Mouse (Mus musculus): ENCODE measurements around the gene Tcap. TPM values are rescaled to one million over a fixed set of nuclear protein-coding genes. Genes with fewer than 3 reads are reported as not detected.

Tcap gene
- polyA plus RNA-seq, 1 experiment = not detected

DNA sequence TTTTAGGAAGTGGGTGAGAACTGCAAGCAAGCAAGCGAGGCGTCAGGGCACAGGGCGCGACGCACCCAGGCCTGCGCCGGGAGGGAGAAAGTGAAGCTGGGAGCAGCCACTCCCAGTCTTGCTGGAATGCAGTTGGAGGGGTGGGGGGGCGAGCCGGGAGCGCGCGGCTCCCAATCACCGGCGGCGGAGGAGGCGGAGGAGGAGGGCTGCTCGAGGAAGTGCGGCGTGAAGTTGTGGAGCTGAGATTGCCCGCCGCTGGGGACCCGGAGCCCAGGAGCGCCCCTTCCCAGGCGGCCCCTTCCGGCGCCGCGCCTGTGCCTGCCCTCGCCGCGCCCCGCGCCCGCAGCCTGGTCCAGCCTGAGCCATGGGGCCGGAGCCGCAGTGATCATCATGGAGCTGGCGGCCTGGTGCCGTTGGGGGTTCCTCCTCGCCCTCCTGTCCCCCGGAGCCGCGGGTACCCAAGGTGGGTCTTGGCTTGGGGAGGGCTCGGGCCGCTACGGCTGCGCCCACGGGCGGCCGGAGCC, 28.7 kb downstream of the Tcap start, which contains the start of gene Erbb2:
Gene Erbb2 (plus strand): TSS at position 198 of the 524 bp plus-strand sequence.
- no peaks in the 10 kb centered on the region for H3K9me3 ChIP-seq (ENCODE audit: control insufficient read depth, low read length)
- no peak for TF ChIP-seq GATA1 (IDR thresholded peaks at IDR 0.05; ENCODE audit: low read length)
- no peak for TF ChIP-seq TAL1 (IDR thresholded peaks at IDR 0.05; ENCODE audit: low read length)
- H3K27me3 ChIP-seq (ENCODE audit: control insufficient read depth) = peaks cover 82% of the 10 kb centered on the region
- peaks cover 2% of the 10 kb centered on the region; the same call in 1 of the 2 replicates for H3K4me1 ChIP-seq (ENCODE audit: control insufficient read depth)
- no peaks in the 10 kb centered on the region for H3K36me3 ChIP-seq (ENCODE audit: control insufficient read depth)
- H3K4me3 ChIP-seq (replicated peaks) = peak within 1 kb of the TSS; percentile 49

DNA sequence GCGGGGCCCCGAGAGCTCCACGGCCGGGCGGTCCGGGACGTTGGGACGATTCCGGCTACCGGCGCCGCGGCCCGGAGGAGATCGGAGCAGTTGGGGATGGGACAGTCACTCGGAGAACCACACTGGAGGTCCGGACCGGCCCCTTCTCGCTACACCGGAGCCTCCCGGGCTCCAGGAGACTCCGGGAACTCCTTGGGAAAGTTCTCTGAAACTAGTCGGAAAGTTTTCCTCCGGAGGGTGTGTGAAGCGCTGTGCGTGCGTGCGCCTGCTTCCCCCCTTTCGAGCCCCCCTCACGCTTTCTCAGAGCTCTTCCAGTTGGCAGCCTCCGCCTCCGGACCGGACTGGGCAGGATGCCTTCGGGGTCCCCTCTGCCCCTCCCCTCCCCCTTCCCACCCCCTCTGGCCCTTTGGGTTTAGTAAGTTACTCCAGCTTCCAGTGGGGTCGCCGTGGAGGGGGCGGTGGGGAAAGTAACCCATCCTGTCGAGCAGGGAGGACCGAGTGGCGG, 29.2 kb downstream of the Tcap start:
- TF ChIP-seq GATA1 (IDR thresholded peaks at IDR 0.05; ENCODE audit: low read length) (no peak), TAL1 (IDR thresholded peaks at IDR 0.05; ENCODE audit: low read length) (no peak)
- Histone ChIP-seq H3K27me3 (ENCODE audit: control insufficient read depth) (peaks cover 82% of the 10 kb centered on the region), H3K9me3 (ENCODE audit: control insufficient read depth, low read length) (no peaks in the 10 kb centered on the region), H3K36me3 (ENCODE audit: control insufficient read depth) (no peaks in the 10 kb centered on the region), H3K4me1 (ENCODE audit: control insufficient read depth) (peaks cover 2% of the 10 kb centered on the region; the same call in 1 of the 2 replicates), H3K4me3 (replicated peaks) (peak overlapping the region; percentile 49)

DNA sequence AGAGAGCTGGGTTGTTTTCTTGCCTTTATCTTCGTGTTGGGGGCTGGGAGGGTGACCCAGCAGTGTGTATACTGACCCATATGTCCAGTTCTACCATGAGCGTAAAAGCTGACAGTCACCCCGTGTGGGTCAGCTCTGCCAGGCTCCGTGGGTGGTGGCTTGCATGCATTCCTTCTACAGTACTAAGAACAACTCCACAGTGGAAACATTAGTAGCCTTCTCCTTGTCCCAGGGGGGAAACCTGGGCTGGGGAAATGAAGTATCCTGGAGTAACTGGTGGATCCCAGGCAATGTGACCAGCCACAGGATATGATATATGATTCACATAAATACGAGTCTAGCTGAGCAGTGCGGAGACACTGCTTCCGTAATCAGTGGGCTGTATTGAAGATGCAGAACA, 30.1 kb downstream of the Tcap start:
- Histone ChIP-seq H3K27me3 (ENCODE audit: control insufficient read depth) (peaks cover 81% of the 10 kb centered on the region), H3K9me3 (ENCODE audit: control insufficient read depth, low read length) (no peaks in the 10 kb centered on the region), H3K4me1 (ENCODE audit: control insufficient read depth) (peaks cover 2% of the 10 kb centered on the region; the same call in 1 of the 2 replicates), H3K36me3 (ENCODE audit: control insufficient read depth) (no peaks in the 10 kb centered on the region), H3K4me3 (replicated peaks) (no peak overlapping the region)
- TF ChIP-seq TAL1 (IDR thresholded peaks at IDR 0.05; ENCODE audit: low read length) = no peak
- no peak for TF ChIP-seq GATA1 (IDR thresholded peaks at IDR 0.05; ENCODE audit: low read length)

DNA sequence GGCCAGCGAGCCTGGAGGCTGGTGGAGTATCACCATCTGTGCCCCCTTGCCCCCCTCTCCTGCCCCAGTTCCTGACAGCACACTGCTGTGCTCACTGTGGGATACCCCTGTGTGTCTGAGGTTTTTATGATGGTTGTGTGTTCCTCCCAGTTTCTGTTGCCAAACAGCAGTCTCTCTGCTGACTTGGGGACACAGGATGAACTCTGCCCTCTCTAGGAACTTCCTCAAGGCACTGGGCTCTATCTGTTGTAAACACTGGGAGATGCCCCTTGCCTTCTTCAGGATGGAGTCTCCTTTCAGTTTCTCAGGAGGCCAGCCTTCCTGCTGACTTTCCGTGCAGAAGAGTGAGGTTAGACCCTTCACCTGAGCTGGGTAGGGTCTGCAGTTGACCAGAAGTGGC, 30.6 kb downstream of the Tcap start:
- Histone ChIP-seq H3K4me1 (ENCODE audit: control insufficient read depth) (peaks cover 2% of the 10 kb centered on the region; the same call in 1 of the 2 replicates), H3K27me3 (ENCODE audit: control insufficient read depth) (peaks cover 77% of the 10 kb centered on the region), H3K4me3 (replicated peaks) (no peak overlapping the region), H3K36me3 (ENCODE audit: control insufficient read depth) (no peaks in the 10 kb centered on the region), H3K9me3 (ENCODE audit: control insufficient read depth, low read length) (no peaks in the 10 kb centered on the region)
- TF ChIP-seq GATA1 (IDR thresholded peaks at IDR 0.05; ENCODE audit: low read length) (no peak), TAL1 (IDR thresholded peaks at IDR 0.05; ENCODE audit: low read length) (no peak)

DNA sequence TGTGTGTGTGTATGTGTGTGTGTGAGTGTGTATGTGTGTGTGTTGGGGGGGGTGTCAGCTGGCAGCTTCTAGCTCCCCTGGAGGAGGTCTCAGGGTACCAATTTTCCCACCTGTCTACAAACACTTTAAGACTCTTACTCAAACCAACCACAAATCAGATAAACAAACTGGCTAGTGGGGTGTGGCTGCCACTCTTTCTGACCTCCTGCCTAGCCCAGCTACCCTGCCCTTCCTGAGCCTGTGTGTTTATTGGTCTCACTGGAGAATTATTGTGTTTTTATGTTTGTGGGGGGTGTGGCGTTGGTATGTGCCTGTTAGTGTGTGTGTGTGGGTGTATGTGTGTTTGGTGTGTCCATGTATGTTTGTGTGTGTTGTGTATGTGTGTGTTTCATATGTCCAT, 33.5 kb downstream of the Tcap start:
- TF ChIP-seq GATA1 (IDR thresholded peaks at IDR 0.05; ENCODE audit: low read length) (no peak), TAL1 (IDR thresholded peaks at IDR 0.05; ENCODE audit: low read length) (no peak)
- Histone ChIP-seq H3K4me3 (replicated peaks) (no peak overlapping the region), H3K27me3 (ENCODE audit: control insufficient read depth) (peaks cover 49% of the 10 kb centered on the region), H3K36me3 (ENCODE audit: control insufficient read depth) (no peaks in the 10 kb centered on the region), H3K9me3 (ENCODE audit: control insufficient read depth, low read length) (no peaks in the 10 kb centered on the region), H3K4me1 (ENCODE audit: control insufficient read depth) (peaks cover 2% of the 10 kb centered on the region; the same call in 1 of the 2 replicates)

DNA sequence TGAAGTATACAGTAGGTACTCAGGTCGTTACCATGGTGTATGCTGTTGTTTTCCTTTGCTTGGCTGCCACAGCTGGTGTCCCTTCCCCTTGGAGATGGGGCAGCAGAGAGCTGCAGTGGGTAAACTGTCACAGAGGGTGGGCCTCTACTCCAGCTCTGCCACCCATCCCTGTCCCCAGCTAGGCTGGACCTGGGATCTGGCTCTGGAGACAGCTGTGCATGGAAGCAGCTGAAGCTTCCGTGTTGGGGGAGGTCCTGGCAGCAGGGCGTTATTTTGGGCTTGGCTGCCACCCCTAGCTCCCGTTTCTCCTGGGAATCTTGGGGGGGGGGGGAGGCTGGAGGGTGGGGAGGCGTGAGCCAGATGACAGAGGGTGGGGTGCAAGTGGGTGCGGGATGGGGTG, 34.7 kb downstream of the Tcap start:
- TF ChIP-seq GATA1 (IDR thresholded peaks at IDR 0.05; ENCODE audit: low read length) (no peak), TAL1 (IDR thresholded peaks at IDR 0.05; ENCODE audit: low read length) (no peak)
- peaks cover 2% of the 10 kb centered on the region; the same call in 1 of the 2 replicates for H3K4me1 ChIP-seq (ENCODE audit: control insufficient read depth)
- no peak overlapping the region for H3K4me3 ChIP-seq (replicated peaks)
- H3K27me3 ChIP-seq (ENCODE audit: control insufficient read depth) = peaks cover 37% of the 10 kb centered on the region
- no peaks in the 10 kb centered on the region for H3K9me3 ChIP-seq (ENCODE audit: control insufficient read depth, low read length)
- no peaks in the 10 kb centered on the region; the same call in 1 of the 2 replicates for H3K36me3 ChIP-seq (ENCODE audit: control insufficient read depth)

DNA sequence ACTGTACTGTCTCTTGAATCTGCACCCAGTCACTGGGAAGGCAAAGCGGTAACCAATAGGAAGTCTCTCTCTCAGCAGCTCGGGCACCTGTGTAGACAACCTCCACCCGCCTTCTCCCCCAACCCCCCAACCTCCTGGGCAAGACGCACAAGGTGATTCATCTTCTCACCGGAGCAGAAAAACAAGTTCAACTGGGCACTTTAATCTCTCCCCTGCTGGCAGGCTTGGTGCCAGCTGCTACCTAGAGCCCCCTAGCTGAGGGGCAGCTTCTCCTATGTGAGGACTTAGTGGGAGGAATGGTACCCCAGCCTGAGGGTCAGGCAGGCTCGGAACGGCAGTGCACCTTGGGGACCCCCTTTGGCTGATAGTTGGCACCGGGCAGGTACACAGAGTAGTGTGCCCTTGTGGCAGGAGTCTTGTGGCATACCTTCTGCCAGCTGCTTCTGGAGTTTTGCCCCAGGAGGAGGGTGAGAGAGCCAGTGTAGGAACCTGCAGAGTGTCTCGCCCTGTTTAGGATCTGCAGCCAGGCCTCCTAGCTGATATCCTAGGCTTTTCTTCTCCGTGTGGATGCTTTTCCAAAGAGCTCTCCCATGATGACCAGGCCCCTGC, 35.4 kb downstream of the Tcap start:
- H3K4me1 ChIP-seq (ENCODE audit: control insufficient read depth) = peaks cover 2% of the 10 kb centered on the region; the same call in 1 of the 2 replicates
- H3K4me3 ChIP-seq (replicated peaks) = no peak overlapping the region
- no peaks in the 10 kb centered on the region for H3K9me3 ChIP-seq (ENCODE audit: control insufficient read depth, low read length)
- H3K27me3 ChIP-seq (ENCODE audit: control insufficient read depth) = peaks cover 29% of the 10 kb centered on the region
- no peaks in the 10 kb centered on the region; the same call in 1 of the 2 replicates for H3K36me3 ChIP-seq (ENCODE audit: control insufficient read depth)
- TF ChIP-seq GATA1 (IDR thresholded peaks at IDR 0.05; ENCODE audit: low read length) = no peak
- TF ChIP-seq TAL1 (IDR thresholded peaks at IDR 0.05; ENCODE audit: low read length) = no peak

DNA sequence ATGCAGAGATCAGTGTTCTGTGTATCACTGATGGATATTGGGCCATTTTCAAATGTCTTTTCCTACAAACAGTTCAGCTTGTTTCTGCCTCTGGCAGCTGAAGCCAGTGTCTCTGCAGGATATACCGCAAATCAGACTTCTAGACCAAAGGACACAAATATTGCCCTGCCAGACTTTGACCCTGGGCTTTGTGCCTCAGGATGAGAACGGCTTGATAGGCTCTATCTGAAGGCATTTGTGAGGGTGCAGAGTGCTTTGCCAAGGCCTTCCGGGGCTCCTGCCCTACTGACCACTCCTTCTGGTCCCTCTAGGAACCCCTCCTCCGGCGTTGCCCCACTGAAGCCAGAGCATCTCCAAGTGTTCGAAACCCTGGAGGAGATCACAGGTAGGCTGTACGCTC, 43.0 kb downstream of the Tcap start:
- no peaks in the 10 kb centered on the region; the same call in 1 of the 2 replicates for H3K36me3 ChIP-seq (ENCODE audit: control insufficient read depth)
- no peak overlapping the region for H3K4me3 ChIP-seq (replicated peaks)
- no peaks in the 10 kb centered on the region; the same call in 1 of the 2 replicates for H3K27me3 ChIP-seq (ENCODE audit: control insufficient read depth)
- H3K9me3 ChIP-seq (ENCODE audit: control insufficient read depth, low read length) = no peaks in the 10 kb centered on the region
- TF ChIP-seq GATA1 (IDR thresholded peaks at IDR 0.05; ENCODE audit: low read length) = no peak
- no peaks in the 10 kb centered on the region for H3K4me1 ChIP-seq (ENCODE audit: control insufficient read depth)

DNA sequence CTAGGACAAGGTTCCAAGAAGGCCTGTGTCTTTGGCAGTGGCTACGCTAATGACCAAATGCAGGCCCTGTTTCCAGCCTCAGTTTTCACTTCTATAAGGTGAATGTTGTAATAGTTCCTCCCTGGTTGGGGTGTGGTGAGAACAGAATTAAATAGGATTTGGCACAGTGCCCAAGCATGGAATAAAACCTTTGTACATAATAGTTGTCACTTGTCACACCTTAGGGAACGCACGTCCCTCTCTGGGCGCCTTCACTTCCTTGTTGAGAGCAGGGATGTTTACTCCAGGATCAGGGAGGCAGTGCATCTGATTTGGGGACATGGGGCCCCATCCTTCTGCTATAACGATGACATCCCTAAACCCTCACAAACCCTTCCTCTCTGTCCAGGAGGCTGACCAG, 44.8 kb downstream of the Tcap start:
- TF ChIP-seq GATA1 (IDR thresholded peaks at IDR 0.05; ENCODE audit: low read length) (no peak), TAL1 (IDR thresholded peaks at IDR 0.05; ENCODE audit: low read length) (no peak)
- Histone ChIP-seq H3K9me3 (ENCODE audit: control insufficient read depth, low read length) (no peaks in the 10 kb centered on the region), H3K4me3 (replicated peaks) (no peak overlapping the region), H3K36me3 (ENCODE audit: control insufficient read depth) (no peaks in the 10 kb centered on the region; the same call in 1 of the 2 replicates), H3K4me1 (ENCODE audit: control insufficient read depth) (no peaks in the 10 kb centered on the region), H3K27me3 (ENCODE audit: control insufficient read depth) (no peaks in the 10 kb centered on the region; the same call in 1 of the 2 replicates)
